Mouse (Mus musculus): ENCODE data around the gene Pard6b.

GRCm38 (mm10) chr2:168033905-168034304 is 46.9 kb upstream of the Pard6b start:
- no peak for TF ChIP-seq POLR2A (IDR thresholded peaks at IDR 0.05; ENCODE audit: borderline replicate concordance, low read depth, low read length)
- TF ChIP-seq CTCF (IDR thresholded peaks at IDR 0.05; ENCODE audit: low read depth, low read length), result no peak
